Mouse (Mus musculus) cerebellum, adult 2 months (tissue): ENCODE results near the gene Ccm2l. TPM values are rescaled to one million over a fixed set of nuclear protein-coding genes. Genes with fewer than 3 reads are reported as not detected.
A peak's percentile ranks its signal among the peaks of the same experiment; 100 is the strongest.

Experiments
- DNase-seq, 2 experiments: peaks; one replicate each; pipeline ENCODE4 v3.0.0; 2021
- H3K27ac ChIP-seq: fragments of 200-500 bp; 2 replicates; pipeline ENCODE4 v1.5.1; 2012; ENCODE audit warnings: low read length, control low read depth, inconsistent platforms; ENCODE audit not compliant: insufficient read depth
- H3K27me3 ChIP-seq: fragments of 200-500 bp; 2 replicates; pipeline ENCODE4 v1.6.1; 2012; ENCODE audit warnings: inconsistent platforms, mild to moderate bottlenecking, low read length, moderate library complexity; ENCODE audit not compliant: control insufficient read depth, insufficient read depth
- H3K4me1 ChIP-seq: fragments of 200-500 bp; 2 replicates; pipeline ENCODE4 v1.6.1; 2011; ENCODE audit warnings: low read length; ENCODE audit not compliant: control insufficient read depth, insufficient read depth
- H3K4me3 ChIP-seq: fragments of 200-500 bp; replicated peaks from 2 replicates; pipeline ENCODE3; 2011; ENCODE audit warnings: mild to moderate bottlenecking, low read depth, low read length, control low read depth; ENCODE audit not compliant: insufficient read depth
- CTCF ChIP-seq: fragments of 200-500 bp; IDR thresholded peaks from 2 replicates; pipeline ENCODE4 v1.5.1; 2011; ENCODE audit warnings: low read depth, mild to moderate bottlenecking, control low read depth, low read length, moderate library complexity, borderline replicate concordance; ENCODE audit not compliant: insufficient read depth
- POLR2A ChIP-seq: fragments of 200-500 bp; IDR thresholded peaks from 2 replicates; pipeline ENCODE4 v1.6.1; 2011; ENCODE audit warnings: low read length, control low read depth, borderline replicate concordance; ENCODE audit not compliant: insufficient read depth
- WGBS: fragments of 180-500 bp; shearing (Covaris S2); methylation state at CpG from one replicate; pipeline ENCODE4 v1.1.7; 2018; 5-methylcytosine and 5-hydroxymethylcytosine counted together
- polyA plus RNA-seq: library from polyadenylated mRNA; depleted of rRNA; stranded (reverse); fragments of >200 nt; gene quantifications from 2 replicates; pipeline ENCODE4 v1.2.3, GENCODE M21; 2012

The Ccm2l gene
- polyA plus RNA-seq, 1 experiment, result 11.4 TPM

DNA sequence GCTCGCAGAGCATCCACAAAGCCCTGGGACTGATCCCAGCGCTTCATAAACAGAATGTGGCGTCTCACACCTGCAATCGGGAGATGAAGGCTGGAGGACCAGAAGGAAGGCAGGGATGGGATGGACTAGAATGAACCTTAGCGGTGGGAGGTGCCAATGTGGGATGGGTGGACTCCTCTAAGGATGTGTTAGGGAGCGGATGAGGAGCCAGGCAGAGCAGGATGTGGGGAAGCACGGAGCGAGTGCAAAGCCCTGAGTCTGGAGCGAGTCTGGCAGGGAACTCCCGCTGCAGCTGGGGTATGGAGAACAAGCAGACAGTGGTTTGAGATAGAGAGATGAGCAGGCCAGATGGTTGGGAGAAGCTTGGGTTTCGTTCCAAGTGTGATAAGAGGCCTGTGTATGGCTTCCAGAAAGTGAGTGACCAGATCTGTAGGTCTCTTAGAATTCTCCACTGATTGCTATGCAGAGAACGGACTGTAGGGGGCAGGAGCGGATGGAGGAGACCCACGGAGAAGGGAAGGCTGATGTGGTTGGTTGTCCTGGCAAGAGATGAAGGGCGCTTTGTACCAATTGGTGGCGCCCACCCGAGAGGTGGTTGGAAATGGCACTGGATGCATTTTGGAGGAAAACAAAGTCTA is 17.8 kb upstream of the Ccm2l start:
- no peaks in the 10 kb centered on the region for H3K27me3 ChIP-seq
- peaks cover 71% of the 10 kb centered on the region for H3K4me1 ChIP-seq
- TF ChIP-seq POLR2A (no peak), CTCF (peak; percentile 77)
- 14% methylated on average over 17 of the region's 17 CpGs for WGBS
- H3K4me3 ChIP-seq, result no peak overlapping the region
- DNase-seq, result peak; percentile 75 to 79
- H3K27ac ChIP-seq, result peak overlapping the region; percentile 85

- WGBS, result 6% methylated on average over 9 of the region's 9 CpGs
- H3K4me3 ChIP-seq, result peak overlapping the region; percentile 12
- H3K27ac ChIP-seq, result peak overlapping the region; percentile 92
- peaks cover 74% of the 10 kb centered on the region for H3K4me1 ChIP-seq
- no peaks in the 10 kb centered on the region for H3K27me3 ChIP-seq
- peak; percentile 97 to 98 for DNase-seq
- TF ChIP-seq CTCF, result no peak
- peak; percentile 71; the same call in 1 of the 2 replicates for TF ChIP-seq POLR2A
Observed at GRCm38 (mm10) chr2:153049288-153049996, 16.3 kb upstream of the Ccm2l start.

DNA sequence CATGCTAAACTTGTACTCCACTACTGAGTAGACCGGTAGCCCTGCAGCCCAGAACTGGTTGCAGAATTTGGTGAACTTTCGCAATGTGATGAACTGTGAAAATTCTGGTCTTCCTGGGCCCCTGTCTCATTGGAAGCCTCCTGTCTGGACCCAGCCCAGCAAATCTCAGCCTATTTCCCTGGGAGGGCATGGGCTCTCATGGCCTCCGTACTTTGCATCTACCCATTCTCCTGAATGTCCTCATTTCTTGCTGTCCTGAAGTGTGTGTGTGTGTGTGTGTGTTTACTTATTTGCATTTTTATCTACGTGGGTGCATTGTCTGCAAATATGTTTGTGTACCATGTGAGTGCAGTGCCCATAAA is 15.8 kb upstream of the Ccm2l start:
- no peak for DNase-seq
- peaks cover 76% of the 10 kb centered on the region for H3K4me1 ChIP-seq
- WGBS, result 30% methylated on average over 4 of the region's 4 CpGs
- H3K27me3 ChIP-seq, result no peaks in the 10 kb centered on the region
- peak overlapping the region; percentile 92 for H3K27ac ChIP-seq
- H3K4me3 ChIP-seq, result no peak overlapping the region
- no peak for TF ChIP-seq CTCF
- no peak for TF ChIP-seq POLR2A

- Histone ChIP-seq H3K4me1 (peaks cover 74% of the 10 kb centered on the region), H3K4me3 (no peak overlapping the region), H3K27ac (peak overlapping the region; percentile 92), H3K27me3 (no peaks in the 10 kb centered on the region)
- DNase-seq, result no peak
- WGBS, result 60% methylated on average over 6 of the region's 6 CpGs
- TF ChIP-seq CTCF (no peak), POLR2A (no peak)
Observed at GRCm38 (mm10) chr2:153051095-153051494, 14.7 kb upstream of the Ccm2l start.

GRCm38 (mm10) chr2:153051537-153051936 is 14.2 kb upstream of the Ccm2l start:
- Histone ChIP-seq H3K4me1 (peaks cover 69% of the 10 kb centered on the region), H3K27ac (peak overlapping the region; percentile 92), H3K4me3 (no peak overlapping the region), H3K27me3 (no peaks in the 10 kb centered on the region)
- no peak for DNase-seq
- WGBS, result 52% methylated on average over 9 of the region's 9 CpGs
- TF ChIP-seq POLR2A, result no peak
- TF ChIP-seq CTCF, result no peak

GRCm38 (mm10) chr2:153052700-153053351 is 12.9 kb upstream of the Ccm2l start:
- Histone ChIP-seq H3K4me3 (peak overlapping the region; percentile 8), H3K4me1 (peaks cover 59% of the 10 kb centered on the region), H3K27me3 (no peaks in the 10 kb centered on the region), H3K27ac (peak overlapping the region; percentile 92)
- WGBS, result 9% methylated on average over 30 of the region's 30 CpGs
- DNase-seq, result peak; percentile 60 to 66
- TF ChIP-seq POLR2A, result no peak
- peak; percentile 35; the same call in 1 of the 2 replicates for TF ChIP-seq CTCF

GRCm38 (mm10) chr2:153053896-153054295 is 11.9 kb upstream of the Ccm2l start:
- no peak overlapping the region for H3K27ac ChIP-seq
- peaks cover 49% of the 10 kb centered on the region for H3K4me1 ChIP-seq
- TF ChIP-seq POLR2A (no peak), CTCF (no peak)
- peak in 1 of 2 experiments; percentile 44 for DNase-seq
- 62% methylated on average over 8 of the region's 8 CpGs for WGBS
- no peaks in the 10 kb centered on the region for H3K27me3 ChIP-seq
- no peak overlapping the region for H3K4me3 ChIP-seq

- Histone ChIP-seq H3K27ac (no peak overlapping the region), H3K4me3 (no peak overlapping the region), H3K4me1 (peaks cover 42% of the 10 kb centered on the region), H3K27me3 (no peaks in the 10 kb centered on the region)
- TF ChIP-seq CTCF (peak; percentile 53; the same call in 1 of the 2 replicates), POLR2A (no peak)
- 40% methylated on average over 6 of the region's 6 CpGs for WGBS
- no peak for DNase-seq
Observed at GRCm38 (mm10) chr2:153055270-153055920, 10.4 kb upstream of the Ccm2l start.
